Mouse (Mus musculus) liver, embryonic 15.5 days (tissue): ENCODE data around the gene Pnrc2. TPM values are rescaled to one million over a fixed set of nuclear protein-coding genes. Genes with fewer than 3 reads are reported as not detected.

Source experiments
- ATAC-seq: fragments of 200-750 bp; cut with Nextera tagmentation; 2 replicates; pipeline ENCODE4 v1.8.0; 2017; ENCODE audit warnings: moderate number of reproducible peaks, mild to moderate bottlenecking, moderate library complexity; ENCODE audit not compliant: insufficient read depth
- H3K27ac ChIP-seq: fragments of 300-500 bp; sonication (generic); replicated peaks from 2 replicates; pipeline ENCODE4 v1.5.1; 2015; ENCODE audit warnings: mild to moderate bottlenecking, inconsistent platforms
- H3K27me3 ChIP-seq: fragments of 300-500 bp; sonication (generic); 2 replicates; pipeline ENCODE4 v1.6.1; 2015; ENCODE audit warnings: mild to moderate bottlenecking, inconsistent platforms
- H3K36me3 ChIP-seq: fragments of 300-500 bp; sonication (generic); replicated peaks from 2 replicates; pipeline ENCODE4 v1.6.1; 2015; ENCODE audit warnings: moderate library complexity, mild to moderate bottlenecking, inconsistent platforms
- H3K4me1 ChIP-seq: fragments of 300-500 bp; sonication (generic); replicated peaks from 2 replicates; pipeline ENCODE4 v1.6.1; 2015; ENCODE audit warnings: inconsistent platforms
- H3K4me2 ChIP-seq: fragments of 300-500 bp; sonication (generic); 2 replicates; pipeline ENCODE4 v1.6.1; 2015; ENCODE audit warnings: moderate library complexity, mild to moderate bottlenecking, inconsistent platforms
- H3K4me3 ChIP-seq: fragments of 300-500 bp; sonication (generic); replicated peaks from 2 replicates; pipeline ENCODE4 v1.5.1; 2015; ENCODE audit warnings: mild to moderate bottlenecking, inconsistent platforms
- H3K9ac ChIP-seq: fragments of 300-500 bp; sonication (generic); 2 replicates; pipeline ENCODE4 v1.6.1; 2015; ENCODE audit warnings: moderate library complexity, mild to moderate bottlenecking, inconsistent platforms
- H3K9me3 ChIP-seq: fragments of 300-500 bp; sonication (generic); replicated peaks from 2 replicates; pipeline ENCODE4 v1.6.1; 2016; ENCODE audit warnings: inconsistent platforms
- WGBS: fragments of 180-500 bp; shearing (Covaris S2); methylation state at CpG from one replicate; pipeline ENCODE4 v1.1.7; 2015; ENCODE audit warnings: mixed read lengths; ENCODE audit not compliant: insufficient replicate concordance; 5-methylcytosine and 5-hydroxymethylcytosine counted together
- polyA plus RNA-seq: library from polyadenylated mRNA; unstranded; fragments of >200 nt; fragmentation: Nextera tagmentation; extraction: Ambion mirVana; gene quantifications from 2 replicates; pipeline ENCODE4 v1.2.1, GENCODE M21; 2015

Pnrc2 gene
- polyA plus RNA-seq, 1 experiment from 2014 or later, result 77.1 TPM

GRCm38 (mm10) chr4:135857597-135858186, 16.0 kb downstream of the Pnrc2 start:
- no peaks in the 10 kb centered on the region for H3K27me3 ChIP-seq
- WGBS, result 13% methylated on average over 7 of the region's 7 CpGs
- H3K4me3 ChIP-seq, result peak overlapping the region; percentile 80
- H3K27ac ChIP-seq, result peak overlapping the region; percentile 4; the same call in 1 of the 2 replicates
- H3K4me1 ChIP-seq, result peaks cover 58% of the 10 kb centered on the region
- H3K4me2 ChIP-seq, result peak overlapping the region; percentile 96
- H3K9ac ChIP-seq, result peak overlapping the region; percentile 85
- H3K36me3 ChIP-seq, result peaks cover 42% of the 10 kb centered on the region
- H3K9me3 ChIP-seq, result no peaks in the 10 kb centered on the region
- ATAC-seq, result no peak

- Histone ChIP-seq H3K36me3 (peaks cover 30% of the 10 kb centered on the region), H3K9me3 (no peaks in the 10 kb centered on the region), H3K4me3 (peak overlapping the region; percentile 80), H3K4me2 (peak overlapping the region; percentile 96), H3K27ac (peak overlapping the region; percentile 98), H3K27me3 (no peaks in the 10 kb centered on the region), H3K9ac (peak overlapping the region; percentile 85), H3K4me1 (peaks cover 69% of the 10 kb centered on the region)
- WGBS, result under 1% methylated on average over 81 of the region's 91 CpGs
- peak; percentile 73 for ATAC-seq
These were observed 17.2 kb downstream of the Pnrc2 start for GRCm38 (mm10) chr4:135856223-135857091.

GRCm38 (mm10) chr4:135855536-135856222, 18.0 kb downstream of the Pnrc2 start, which contains the start of gene Srsf10:
Gene Srsf10 (plus strand): TSS chr4:135855747.
- H3K4me2 ChIP-seq, result peak within 1 kb of the TSS; percentile 96
- H3K4me1 ChIP-seq, result peaks cover 73% of the 10 kb centered on the region
- peak within 1 kb of the TSS; percentile 98 for H3K27ac ChIP-seq
- peak within 1 kb of the TSS; percentile 85 for H3K9ac ChIP-seq
- H3K4me3 ChIP-seq, result peak within 1 kb of the TSS; percentile 80
- WGBS, result under 1% methylated on average over 67 of the region's 67 CpGs
- H3K9me3 ChIP-seq, result no peaks in the 10 kb centered on the region
- H3K36me3 ChIP-seq, result peaks cover 24% of the 10 kb centered on the region
- ATAC-seq, result peak; percentile 86
- H3K27me3 ChIP-seq, result no peaks in the 10 kb centered on the region

DNA sequence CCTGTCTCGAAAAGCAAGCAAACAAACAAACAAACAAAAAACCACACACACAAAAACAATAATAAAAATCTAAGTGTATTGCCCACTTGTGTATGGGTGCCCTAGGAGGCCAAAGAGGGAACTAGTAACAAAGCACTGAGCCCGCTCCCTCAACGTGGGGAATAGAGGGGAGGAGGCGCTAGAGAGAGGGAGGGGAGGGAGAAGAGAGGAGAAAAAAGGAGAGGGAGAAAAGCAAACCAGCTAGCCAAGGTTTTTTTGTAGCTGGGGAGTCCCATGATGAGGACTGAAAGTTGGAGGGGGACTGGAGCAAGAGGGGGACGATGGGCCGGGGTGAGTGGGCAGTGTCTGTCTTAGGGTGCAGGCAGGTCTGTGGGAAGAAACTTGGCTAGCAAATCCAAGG, 18.6 kb downstream of the Pnrc2 start:
- ATAC-seq, result no peak
- Histone ChIP-seq H3K27me3 (no peaks in the 10 kb centered on the region), H3K27ac (peak overlapping the region; percentile 98), H3K9ac (peak overlapping the region; percentile 85), H3K4me1 (peaks cover 78% of the 10 kb centered on the region), H3K4me3 (peak overlapping the region; percentile 80), H3K4me2 (peak overlapping the region; percentile 96), H3K9me3 (no peaks in the 10 kb centered on the region), H3K36me3 (peaks cover 18% of the 10 kb centered on the region)
- WGBS, result 4% methylated on average over 6 of the region's 6 CpGs

DNA sequence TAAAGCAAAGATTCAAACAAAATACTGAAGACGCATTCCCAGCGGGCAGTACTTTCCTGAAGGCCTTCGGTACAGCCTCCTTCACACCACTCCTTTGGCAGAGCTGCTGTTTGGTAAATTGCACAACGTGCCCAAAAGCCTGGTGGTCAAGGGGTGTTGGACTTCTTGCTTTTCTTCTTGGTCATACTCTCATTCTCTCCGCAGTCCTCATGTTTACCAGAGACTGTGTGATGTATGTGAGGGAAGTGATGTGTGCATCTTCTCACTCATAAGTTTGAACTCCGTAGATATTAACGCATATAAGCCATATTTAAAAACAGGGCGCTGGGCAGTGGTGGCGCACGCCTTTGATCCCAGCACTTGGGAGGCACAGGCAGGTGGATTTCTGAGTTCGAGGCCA, 19.0 kb downstream of the Pnrc2 start:
- Histone ChIP-seq H3K9ac (peak overlapping the region; percentile 85), H3K4me1 (peaks cover 78% of the 10 kb centered on the region), H3K27ac (peak overlapping the region; percentile 98), H3K4me2 (peak overlapping the region; percentile 96), H3K27me3 (no peaks in the 10 kb centered on the region), H3K4me3 (peak overlapping the region; percentile 80), H3K36me3 (peaks cover 14% of the 10 kb centered on the region), H3K9me3 (no peaks in the 10 kb centered on the region)
- 72% methylated on average over 11 of the region's 11 CpGs for WGBS
- ATAC-seq, result no peak

DNA sequence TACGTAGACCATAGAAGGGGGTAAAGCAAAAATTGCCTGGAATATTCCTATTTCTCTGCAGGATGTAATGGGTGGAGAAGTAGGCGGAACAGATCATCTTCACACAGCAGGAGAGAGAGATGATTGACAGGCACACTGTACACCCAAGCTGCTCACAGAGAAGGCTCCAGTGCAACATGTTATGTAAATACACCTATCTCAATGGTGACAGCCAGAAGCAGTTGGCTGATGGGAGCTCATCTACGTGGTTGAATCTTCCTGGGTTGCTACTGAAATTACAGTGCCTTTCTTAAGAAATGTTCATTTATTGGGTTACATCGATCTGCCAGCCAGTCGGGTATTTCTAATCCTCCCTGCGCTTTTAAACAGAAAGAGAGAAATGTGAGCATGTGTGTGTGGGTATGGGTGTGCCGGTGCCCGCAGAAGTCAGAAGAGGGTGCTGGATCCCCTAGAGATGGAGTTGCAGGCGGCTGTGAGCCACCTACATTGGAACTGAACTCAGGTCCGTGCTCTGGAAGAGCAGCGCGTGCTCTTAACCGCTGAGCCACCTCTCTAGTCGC, 19.6 kb downstream of the Pnrc2 start:
- WGBS, result 82% methylated on average over 14 of the region's 14 CpGs
- Histone ChIP-seq H3K27me3 (no peaks in the 10 kb centered on the region), H3K9ac (peak overlapping the region; percentile 85), H3K27ac (peak overlapping the region; percentile 98), H3K4me1 (peaks cover 73% of the 10 kb centered on the region), H3K4me3 (no peak overlapping the region), H3K9me3 (no peaks in the 10 kb centered on the region), H3K4me2 (peak overlapping the region; percentile 96), H3K36me3 (peaks cover 8% of the 10 kb centered on the region)
- ATAC-seq, result no peak

- Histone ChIP-seq H3K36me3 (no peaks in the 10 kb centered on the region), H3K9ac (peak overlapping the region; percentile 58), H3K9me3 (no peaks in the 10 kb centered on the region), H3K27ac (peak overlapping the region; percentile 98), H3K4me3 (peak overlapping the region; percentile 25), H3K27me3 (no peaks in the 10 kb centered on the region), H3K4me2 (peak overlapping the region; percentile 63), H3K4me1 (peaks cover 62% of the 10 kb centered on the region)
- 33% methylated on average over 9 of the region's 9 CpGs for WGBS
- peak; percentile 69 for ATAC-seq
These were observed 21.7 kb downstream of the Pnrc2 start for GRCm38 (mm10) chr4:135851942-135852341.

DNA sequence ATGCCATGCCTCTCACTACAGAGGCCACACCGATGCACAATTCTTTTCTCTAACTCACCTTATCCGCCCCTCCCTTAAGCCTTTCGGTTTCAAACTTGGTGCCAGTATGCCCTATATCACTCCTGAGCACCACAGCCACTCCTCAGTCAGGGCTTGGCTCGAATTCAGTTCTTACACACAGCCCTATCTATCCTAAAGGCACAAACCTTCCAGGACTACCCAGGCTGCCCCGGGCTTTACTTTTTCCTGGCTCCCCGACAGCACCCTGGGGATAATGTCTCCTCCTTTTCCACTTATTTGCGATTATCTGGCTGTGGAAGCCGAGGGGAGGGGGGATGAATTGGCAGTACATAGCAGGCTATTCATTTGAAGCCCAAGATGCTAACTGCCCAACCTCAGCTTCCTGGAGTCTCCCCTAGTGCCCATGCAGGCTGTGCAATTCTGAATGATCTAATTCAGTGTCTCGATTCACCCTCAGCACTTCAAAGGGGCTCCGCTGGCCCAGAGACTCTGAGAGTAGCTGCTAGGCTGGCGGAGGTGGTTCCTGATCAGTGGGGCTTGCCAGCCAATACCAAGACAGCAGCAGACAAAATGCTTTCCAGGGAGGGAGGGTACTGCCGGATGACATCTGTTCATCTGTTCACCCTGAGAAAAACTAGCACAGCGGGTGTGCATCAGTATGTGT, 23.1 kb downstream of the Pnrc2 start:
- Histone ChIP-seq H3K36me3 (no peaks in the 10 kb centered on the region), H3K4me3 (no peak overlapping the region; the same call in 1 of the 2 replicates), H3K9ac (peak overlapping the region; percentile 13), H3K27me3 (no peaks in the 10 kb centered on the region), H3K27ac (peak overlapping the region; percentile 98), H3K4me1 (peaks cover 68% of the 10 kb centered on the region), H3K4me2 (peak overlapping the region; percentile 63), H3K9me3 (no peaks in the 10 kb centered on the region)
- 50% methylated on average over 13 of the region's 13 CpGs for WGBS
- ATAC-seq, result peak; percentile 25; the same call in 1 of the 2 replicates

- no peaks in the 10 kb centered on the region for H3K36me3 ChIP-seq
- no peak overlapping the region for H3K9ac ChIP-seq
- H3K27me3 ChIP-seq, result no peaks in the 10 kb centered on the region
- H3K4me2 ChIP-seq, result no peak overlapping the region
- H3K4me3 ChIP-seq, result no peak overlapping the region
- ATAC-seq, result no peak
- 77% methylated on average over 5 of the region's 5 CpGs for WGBS
- no peaks in the 10 kb centered on the region for H3K9me3 ChIP-seq
- H3K4me1 ChIP-seq, result peaks cover 39% of the 10 kb centered on the region
- H3K27ac ChIP-seq, result no peak overlapping the region
These were observed 26.1 kb downstream of the Pnrc2 start for GRCm38 (mm10) chr4:135847581-135847980.

DNA sequence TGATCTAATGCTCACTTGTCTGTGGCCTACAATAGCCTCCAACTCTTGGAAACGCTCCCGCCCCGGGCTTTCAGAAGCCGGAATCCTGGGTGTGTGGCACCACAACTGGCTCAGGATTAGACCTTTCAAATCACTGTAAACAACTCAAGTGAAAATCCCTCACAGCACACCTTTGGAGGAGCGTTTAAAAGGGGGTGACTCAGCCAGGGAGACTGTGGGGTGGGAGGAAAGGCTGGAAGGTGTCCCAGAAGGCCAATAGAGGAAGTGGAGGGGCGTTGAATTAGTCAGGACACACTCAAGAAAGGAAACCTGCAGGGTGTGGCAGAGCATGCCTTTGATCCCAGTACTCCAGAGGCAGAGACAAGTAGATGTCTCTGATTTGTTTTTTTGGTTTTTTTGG, 29.2 kb downstream of the Pnrc2 start:
- no peaks in the 10 kb centered on the region for H3K36me3 ChIP-seq
- ATAC-seq, result no peak
- H3K9me3 ChIP-seq, result no peaks in the 10 kb centered on the region
- H3K9ac ChIP-seq, result no peak overlapping the region
- H3K4me3 ChIP-seq, result no peak overlapping the region
- no peak overlapping the region for H3K27ac ChIP-seq
- WGBS, result 70% methylated on average over 6 of the region's 6 CpGs
- no peak overlapping the region for H3K4me2 ChIP-seq
- peaks cover 10% of the 10 kb centered on the region for H3K4me1 ChIP-seq
- no peaks in the 10 kb centered on the region for H3K27me3 ChIP-seq
